Mouse (Mus musculus) layer of hippocampus, adult 18-20 months (tissue): ENCODE data around the gene Limch1. TPM values are rescaled to one million over a fixed set of nuclear protein-coding genes. Genes with fewer than 3 reads are reported as not detected.

Source experiments
- DNase-seq, 2 experiments: peaks; one replicate each; pipeline ENCODE4 v3.0.0; 2022; ENCODE audit warnings: low spot score in 2 of 2
- total RNA-seq, 2 experiments: library from RNA; stranded (reverse); gene quantifications; 2 replicates each; pipeline ENCODE4 v1.2.3; 2021

Gene Limch1
- total RNA-seq, 2 experiments from 2014 or later = 122 to 133 TPM

DNA sequence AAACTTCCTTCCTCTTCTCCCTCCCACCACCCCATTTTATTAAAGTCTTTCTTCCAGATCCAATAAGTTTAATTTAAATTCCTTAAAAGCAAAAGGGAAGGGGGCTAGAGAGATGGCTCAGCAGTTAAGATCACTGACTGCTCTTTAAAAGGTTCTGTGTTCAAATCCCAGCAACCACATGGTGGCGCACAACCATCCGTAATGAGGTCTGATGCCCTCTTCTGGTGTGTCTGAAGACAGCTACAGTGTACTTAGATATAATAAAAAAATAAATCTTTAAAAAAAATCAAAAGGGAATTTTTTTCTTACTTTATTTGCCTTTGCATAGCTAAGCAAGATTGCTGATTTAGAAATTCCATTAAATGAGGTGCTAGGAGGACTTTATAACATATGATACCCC lies 37.2 kb downstream of the Limch1 start:
- no peak for DNase-seq

DNA sequence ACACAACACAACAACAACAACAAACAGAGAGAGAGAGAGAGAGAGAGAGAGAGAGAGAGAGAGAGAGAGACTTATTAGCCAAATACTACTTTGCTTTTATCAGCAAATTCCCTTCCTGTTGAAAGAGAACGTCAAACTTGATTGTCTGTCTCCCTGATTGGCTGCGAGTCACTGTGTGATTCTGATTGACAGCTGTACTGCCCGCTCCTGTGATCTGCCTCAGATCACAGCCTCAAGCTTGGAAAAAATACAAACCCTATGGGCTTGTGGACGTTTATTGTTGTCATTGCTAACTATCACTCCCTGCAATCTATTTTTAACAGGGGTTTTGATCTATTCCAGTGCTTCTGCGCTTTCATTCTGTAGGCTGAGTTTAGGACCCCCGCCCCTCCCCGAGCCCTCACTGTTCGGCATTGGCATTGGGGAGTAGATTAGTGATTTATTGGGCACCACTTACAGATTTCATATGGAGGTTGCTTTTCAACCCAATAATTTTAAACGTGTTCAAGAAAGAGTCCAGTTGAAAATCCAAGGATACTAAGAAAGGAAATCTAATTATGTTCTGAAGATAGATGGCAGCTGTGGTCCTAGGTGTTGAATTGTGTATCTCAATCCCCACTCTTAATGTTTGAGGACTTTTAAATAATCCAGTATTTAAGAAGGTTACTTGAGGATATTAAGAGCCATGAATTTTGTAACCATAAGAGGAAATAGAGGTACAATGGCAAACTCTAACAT lies 39.2 kb downstream of the Limch1 start:
- no peak for DNase-seq

DNA sequence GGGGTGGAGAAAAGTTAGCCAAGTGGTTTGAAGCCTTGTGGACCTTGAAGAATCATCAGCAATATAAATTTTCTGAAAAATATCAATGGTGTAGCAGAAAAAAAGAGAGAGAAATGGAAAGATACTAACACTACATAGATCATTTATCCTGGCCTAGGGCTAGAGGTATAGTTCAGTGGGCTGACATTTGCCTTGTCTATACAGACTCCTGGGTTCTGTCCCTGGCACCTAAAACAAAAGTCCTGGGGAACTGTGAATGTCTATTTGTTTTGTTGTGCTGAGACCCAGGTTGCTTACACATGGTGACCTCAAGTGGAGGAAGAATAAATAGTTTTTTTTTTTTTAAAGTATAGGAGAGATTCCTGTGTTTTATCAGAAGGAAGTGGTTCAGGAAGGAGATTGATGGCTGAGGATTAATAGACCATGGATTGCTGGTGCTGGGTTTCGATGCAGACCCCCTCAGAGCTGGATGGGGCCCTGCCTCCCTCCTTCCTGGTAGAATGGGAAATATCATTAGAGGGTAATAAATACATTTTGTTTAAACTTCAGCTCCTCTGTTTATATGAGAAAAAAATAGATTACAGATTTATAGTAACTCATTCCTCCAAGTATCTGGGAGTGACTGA lies 40.5 kb downstream of the Limch1 start:
- no peak for DNase-seq

DNA sequence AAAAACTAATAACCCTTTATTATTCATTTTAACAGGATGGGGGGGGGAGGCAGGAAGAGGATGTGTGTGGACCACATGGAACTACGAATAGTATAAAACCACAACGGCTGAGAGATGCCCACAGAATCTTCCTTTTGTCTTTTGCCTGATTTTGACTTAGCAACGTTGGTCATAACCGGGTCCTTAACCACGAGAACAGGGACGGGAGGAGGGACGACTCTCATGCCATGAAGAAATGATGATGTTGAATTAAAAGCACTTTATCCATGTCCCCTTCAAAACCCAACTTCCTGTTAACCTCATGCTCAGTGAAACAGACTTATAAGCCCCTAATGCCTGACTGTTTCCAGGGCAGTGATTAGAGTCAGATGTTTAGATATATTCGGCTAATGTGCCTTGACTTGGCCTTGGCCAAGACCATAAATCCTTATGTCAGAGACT lies 41.0 kb downstream of the Limch1 start:
- DNase-seq = no peak

DNA sequence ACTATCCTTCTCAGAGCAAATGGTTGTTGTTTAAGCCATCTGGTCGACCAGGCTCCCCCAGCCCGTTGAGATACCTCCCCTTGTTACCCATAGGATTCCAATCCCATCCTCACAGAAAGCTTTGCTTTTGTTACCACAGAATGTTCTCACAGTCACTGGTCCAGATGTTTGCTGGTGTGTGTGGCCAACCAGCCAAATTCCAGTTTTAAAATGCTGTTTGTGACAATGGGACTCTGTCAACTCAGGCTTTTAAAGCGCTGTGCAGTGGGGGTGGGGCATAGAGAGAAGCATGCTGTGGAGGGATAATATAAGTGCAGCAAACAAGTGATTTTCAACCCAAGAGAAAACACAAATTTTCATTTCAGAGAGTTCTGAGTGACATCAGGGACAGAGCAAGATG lies 43.4 kb downstream of the Limch1 start:
- DNase-seq = peak in 1 of 2 experiments; percentile 23

DNA sequence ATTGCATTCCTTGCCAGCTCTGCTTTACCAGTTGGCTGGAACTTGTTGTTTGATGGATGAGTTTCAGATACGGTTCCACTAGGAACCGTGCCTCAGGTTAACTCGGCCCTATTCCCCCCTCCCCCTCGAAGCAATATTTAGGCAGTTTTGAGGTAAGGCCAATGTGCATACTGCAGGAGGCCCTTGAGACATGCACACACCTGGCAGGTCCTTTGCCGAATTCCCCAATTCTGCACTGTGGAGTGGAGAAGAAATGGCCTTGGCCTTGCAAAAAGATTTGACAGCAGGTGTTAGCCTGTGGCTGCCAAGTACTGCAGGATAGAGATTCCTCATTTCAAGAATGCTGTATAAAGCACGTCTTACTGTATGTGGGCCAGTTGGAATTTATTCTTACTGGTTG lies 45.5 kb downstream of the Limch1 start:
- DNase-seq = no peak

DNA sequence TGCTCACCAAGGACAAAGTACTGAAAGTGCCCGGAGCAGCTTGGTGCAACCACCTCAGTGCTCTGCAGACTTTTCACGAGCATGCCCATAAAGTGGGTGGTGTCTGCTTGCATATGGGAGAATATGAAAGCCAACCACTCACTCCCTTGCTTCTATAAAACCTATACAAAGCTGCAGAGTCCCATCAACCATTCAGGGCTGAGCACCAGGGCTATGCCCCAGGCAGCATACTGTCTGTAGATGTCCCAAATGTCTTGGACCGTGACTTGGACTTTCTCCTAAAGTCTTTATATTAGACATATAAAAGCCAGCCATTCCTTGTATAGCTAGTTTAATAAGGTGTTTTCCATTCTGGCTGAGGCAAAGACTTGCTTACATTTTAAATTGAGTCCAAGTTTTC lies 47.6 kb downstream of the Limch1 start:
- no peak for DNase-seq

DNA sequence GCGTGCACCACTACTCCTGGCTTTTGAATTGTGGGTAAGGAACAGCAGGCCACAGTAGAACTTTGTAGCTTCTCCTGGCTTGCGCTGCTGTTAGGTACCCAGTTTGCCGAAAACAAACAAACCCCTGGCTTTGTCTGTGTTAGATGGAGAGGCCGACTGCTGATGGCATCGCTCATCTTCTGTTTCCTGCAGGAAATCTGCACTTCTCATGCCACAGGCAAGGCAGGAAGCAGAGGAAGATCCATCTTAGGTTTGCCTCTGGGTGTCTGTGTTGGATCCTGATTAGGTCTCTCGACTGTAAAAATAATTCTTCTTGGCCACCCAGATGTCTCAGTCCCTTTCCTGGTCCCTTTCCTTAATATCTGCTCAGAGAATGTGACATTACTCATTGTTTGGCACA lies 51.7 kb downstream of the Limch1 start:
- no peak for DNase-seq

DNA sequence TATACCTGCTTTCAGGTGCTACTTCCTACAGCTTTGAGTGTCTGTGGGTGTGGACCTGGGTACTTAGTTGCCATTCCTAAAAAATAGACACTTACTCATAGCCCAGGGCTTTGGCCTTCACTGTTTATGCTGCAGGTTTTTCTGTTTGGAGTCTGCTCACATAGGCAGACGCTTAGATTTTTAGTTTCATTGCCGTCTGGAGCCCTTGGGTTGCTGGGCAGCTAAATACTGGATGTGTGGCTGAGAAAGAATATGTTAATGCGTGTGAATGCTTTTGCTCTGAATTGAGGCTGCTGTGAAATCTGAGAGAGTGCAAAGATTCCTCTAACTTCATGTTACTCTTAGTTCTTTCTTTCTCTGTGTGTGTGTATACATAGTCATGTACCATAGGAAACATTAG lies 52.5 kb downstream of the Limch1 start:
- DNase-seq = peak in 1 of 2 experiments; percentile 24

DNA sequence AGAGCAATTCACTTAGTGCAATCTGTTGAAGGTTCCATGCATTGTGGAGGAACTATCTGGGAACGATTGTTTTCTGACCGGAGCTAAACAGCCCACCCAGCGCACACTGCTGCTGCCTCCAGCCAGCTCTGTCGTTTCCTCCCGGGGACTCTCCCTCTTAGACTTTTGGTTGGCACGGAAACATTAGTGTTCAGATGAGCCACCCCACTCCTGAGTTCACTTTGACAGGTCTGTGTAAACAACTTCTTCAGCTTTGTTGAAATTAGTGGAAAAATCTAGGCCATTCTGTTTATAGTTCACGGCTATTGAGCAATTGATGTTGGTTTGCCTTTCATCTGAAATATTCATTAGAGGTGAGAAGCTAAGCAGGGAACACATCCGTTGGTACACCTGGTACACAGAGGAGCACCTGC lies 53.0 kb downstream of the Limch1 start:
- DNase-seq = peak in 1 of 2 experiments; percentile 40

DNA sequence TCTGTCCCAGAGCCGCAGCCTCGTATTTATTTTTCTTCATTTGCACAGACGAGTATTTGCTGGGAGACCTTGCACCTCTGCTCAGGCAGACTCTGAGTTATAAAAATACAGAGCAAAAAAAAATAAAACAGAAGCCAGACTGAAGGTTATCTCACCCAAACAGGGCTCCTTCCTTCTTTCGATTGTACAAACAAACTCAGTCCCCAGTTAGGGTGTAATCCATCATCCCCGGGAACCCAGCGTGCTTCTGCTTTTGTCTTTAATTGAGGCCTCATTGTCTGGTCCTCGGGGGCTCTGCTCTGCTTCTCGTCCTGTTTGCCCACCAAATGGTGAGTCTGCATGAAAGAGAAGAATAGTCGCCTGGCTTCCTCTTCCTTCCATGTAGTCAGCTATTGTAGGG lies 54.6 kb downstream of the Limch1 start:
- no peak for DNase-seq

DNA sequence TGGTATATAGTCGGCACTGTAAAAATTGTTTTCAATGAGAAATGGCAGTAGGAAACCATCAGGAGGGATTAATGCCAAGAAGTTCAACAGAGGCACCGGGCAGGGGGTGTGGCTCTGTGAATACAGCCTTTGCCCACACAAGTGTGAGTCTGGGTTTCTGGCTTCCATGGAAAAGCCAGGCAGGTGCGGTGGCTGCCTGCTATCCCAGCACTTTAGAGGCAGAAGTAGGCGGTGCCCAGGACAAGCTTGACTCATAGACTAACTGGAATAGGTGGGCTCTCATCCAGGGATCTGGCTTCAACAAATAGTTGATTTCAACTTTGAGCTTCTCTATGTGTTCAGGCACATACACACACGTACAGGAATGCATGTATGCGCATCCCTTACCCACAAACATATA lies 55.4 kb downstream of the Limch1 start:
- DNase-seq = no peak

DNA sequence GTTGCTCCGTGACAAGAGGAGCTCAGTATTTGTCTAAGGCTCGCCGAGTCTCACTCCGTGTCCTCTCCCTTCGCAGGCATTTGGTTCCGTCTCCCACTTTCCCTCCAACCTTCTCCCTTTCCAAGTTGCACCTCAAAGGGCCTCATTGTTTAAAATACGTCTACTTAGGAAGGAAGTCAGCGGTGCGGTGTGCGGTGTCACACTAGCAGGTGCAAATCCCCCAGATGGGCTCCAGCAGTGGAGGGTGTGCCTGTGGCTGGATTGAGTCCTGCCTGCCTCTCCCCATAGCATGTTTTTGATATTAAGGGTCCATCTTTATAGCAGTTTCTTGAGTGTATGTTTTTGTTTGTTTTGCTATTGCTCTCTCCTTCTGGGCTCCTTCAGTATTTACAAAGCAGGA lies 56.6 kb downstream of the Limch1 start:
- DNase-seq = no peak

DNA sequence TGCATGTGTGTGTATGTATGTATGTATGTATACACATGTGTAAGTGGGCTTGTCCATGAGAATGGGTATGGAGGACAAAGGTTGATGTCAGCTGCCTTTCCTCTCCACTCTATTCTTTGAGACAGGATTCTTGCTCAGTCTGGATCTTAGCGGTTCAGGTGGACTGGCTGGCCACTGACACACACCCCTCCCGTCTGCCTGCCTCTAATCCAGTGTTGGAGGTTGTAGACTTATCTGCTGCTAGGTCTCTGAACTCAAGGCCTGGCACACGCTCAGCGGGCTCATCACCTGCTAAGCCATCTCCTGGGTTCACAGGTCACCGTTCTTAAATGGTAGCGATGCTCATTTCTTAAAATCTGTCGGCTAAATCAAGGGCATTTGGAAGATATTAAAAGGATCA lies 60.7 kb downstream of the Limch1 start:
- DNase-seq = no peak

DNA sequence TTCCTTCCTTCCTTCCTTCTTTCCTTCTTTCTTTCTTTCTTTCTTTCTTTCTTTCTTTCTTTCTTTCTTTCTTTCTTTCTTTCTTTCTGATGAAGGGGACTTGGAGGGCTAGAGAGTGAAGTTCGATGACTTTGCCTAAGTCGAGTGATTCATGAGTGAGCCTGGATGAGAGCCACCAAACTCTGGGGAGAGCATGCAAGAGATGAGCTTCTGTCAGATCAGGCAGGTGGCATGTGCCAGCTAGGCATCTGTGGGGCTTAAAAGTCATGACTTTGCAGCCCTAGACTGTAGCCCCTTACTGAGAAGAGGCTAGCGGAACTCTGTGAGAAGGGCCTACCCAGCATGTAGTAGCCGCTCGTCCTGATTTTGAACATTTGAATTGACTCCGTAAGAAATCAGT lies 62.1 kb downstream of the Limch1 start:
- no peak for DNase-seq

DNA sequence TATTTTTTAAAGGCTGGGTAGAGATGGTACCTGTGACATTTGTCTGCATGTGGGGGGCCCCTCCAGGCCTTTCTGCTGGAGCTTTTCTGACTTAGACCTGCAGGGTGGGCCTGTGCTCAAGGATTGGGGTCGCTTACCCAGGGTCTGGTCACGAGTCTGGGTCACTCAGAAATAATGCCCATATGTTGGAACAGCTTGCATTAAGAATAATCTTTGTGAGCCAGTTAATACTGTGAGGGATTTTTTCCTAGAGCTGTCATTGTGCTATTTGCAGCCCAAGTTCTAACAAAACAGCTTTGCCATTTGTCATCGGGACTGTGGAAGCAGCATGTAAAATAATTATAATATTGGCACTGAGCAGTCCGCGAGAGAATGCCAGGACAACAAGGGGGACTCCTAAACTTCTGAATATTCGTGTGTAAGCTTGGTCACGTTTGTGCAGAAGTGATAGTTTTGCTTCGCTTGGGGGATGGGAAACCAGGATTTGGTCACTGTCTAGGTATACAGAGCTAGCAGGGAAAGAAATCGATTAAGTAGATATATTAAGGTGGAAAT lies 63.5 kb downstream of the Limch1 start:
- DNase-seq = peak in 1 of 2 experiments; percentile 53

DNA sequence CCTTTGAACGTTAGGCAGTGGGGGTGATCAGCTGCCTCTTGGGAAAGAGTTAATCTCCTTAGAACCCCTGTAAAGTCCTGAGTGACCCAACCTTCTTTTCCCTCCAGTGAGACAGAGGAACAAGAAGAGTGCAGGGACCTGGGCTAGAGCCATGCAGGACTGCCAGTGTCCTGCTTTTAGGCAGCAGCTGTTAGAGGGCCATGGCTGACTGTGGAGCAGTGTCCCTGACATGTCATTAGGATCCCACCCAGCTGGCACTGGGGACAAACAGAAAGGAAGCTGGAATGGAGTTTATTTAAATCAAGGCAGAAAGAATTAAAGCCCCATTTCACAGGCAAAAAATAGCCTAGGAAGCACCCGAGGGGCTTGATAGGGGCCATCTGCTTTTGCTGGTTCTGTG lies 64.8 kb downstream of the Limch1 start:
- no peak for DNase-seq

DNA sequence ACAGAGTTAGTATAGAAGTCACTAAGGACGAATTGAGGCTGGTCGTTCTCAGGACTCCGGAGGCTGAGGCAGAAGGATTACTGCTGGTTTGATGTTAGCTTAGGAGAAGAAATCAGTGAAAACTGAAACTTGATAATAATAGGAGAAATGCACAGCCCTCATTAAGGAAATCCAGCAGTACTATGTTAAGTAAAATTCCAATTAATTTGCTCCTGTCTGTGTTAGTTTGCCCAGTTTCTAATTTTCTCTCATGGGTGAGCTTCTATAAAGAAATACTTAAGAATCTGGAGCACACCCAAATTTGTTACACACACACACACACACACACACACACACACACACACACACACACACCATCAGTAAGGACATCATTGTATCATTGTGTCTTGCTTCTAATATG lies 69.0 kb downstream of the Limch1 start:
- no peak for DNase-seq

DNA sequence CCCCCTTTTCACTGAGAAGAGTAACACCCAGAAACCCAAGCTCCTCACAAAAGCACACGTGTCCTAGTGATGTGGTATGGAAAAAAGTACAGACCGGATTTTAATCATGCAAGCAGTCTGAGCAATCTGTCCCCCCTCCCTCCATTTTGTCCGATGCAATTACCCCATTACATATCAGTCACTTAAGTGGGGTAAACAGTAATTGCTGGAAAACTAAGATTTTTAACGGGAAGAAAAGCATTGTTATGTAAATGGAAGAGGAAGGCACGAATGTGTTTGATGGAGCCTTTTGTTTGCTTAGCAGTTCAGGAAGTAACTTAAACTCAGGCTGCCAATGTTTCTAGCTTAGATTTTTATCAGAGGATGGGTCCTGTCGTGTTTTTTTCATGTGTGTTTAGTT lies 70.2 kb downstream of the Limch1 start:
- no peak for DNase-seq

DNA sequence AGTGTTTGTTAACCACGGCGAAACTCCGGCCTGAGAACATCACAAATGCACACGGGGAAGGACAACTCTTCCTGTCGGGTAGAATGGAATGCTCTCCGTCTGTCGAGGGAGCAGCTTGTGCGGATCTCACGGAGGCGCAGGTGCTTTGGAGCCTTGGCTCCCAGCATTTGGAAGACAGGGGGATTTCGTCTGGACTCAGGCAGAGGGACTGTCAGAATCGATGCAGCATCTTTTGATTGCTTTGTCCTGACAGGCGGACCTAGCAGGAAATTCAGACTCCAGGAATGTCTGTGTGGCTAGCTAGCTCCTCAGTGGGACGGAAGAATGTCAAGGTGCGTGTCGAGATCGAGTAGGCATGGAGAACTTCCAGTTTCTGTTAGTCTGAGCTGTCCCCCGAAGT lies 71.1 kb downstream of the Limch1 start:
- DNase-seq = no peak

DNA sequence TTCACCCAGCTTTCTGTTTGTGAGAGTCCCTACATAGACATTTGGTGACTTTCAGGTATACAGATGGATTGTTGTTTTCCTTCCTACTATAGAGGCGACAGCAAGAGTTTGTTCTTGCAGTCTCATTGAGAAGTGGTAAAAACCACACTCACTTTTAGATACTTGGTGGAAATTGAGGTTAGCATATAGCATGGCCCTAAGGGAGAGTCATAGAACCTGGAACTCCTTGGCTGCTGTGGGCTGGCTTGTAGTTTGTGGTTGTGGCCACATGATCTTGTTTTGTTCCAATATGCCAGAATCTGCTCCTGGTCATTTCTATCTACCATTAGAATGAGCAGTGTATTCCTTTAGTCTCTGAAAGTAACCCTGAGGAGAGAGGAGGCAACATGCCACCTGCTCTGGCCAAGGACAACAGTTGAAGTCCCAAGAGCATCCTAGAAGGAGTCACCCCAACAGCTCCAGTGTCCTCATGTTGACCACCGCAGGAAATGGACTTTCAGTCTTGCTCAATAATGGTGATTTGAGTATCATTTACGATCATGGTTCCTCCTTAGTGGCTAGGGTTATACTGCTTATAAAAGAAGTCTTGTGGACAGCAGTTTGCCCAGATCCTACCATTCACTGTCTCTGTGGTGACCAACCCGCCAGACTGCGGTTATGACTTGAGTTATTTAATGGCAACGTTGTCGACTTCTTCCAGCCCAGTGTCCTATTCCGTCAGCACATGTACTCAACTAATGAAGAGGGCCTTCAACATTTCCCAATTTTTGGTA lies 71.7 kb downstream of the Limch1 start:
- DNase-seq = no peak
